Mouse (Mus musculus) CH12.LX (cell line): Measurements from ENCODE around the gene Ugt2b37. TPM values are rescaled to one million over a fixed set of nuclear protein-coding genes. Genes with fewer than 3 reads are reported as not detected.
"Not testable (repeated sequence)": the region's sequence is repeated elsewhere in the genome, so short reads cannot be mapped to it uniquely, and the experiment has no call there.

Experiments used
- DNase-seq: peaks from one replicate; pipeline ENCODE4 v3.0.0-alpha.2; 2013; ENCODE audit errors: extremely low read depth
- H3K27ac ChIP-seq: 2 replicates; pipeline ENCODE4 v1.5.1; 2012; ENCODE audit warnings: low read depth, mild to moderate bottlenecking, control low read depth, moderate library complexity; ENCODE audit not compliant: insufficient read depth
- H3K27me3 ChIP-seq: replicated peaks from 2 replicates; pipeline ENCODE3; 2012; ENCODE audit warnings: inconsistent platforms
- H3K36me3 ChIP-seq, 2 experiments: replicated peaks in 1 of 2; 2 replicates each; pipeline versions ENCODE3 to v1.6.1; 2012; ENCODE audit warnings: inconsistent platforms in 1 of 2, low read length in 1 of 2, mild to moderate bottlenecking in 1 of 2, mixed read lengths in 1 of 2, moderate library complexity in 1 of 2; ENCODE audit not compliant: control insufficient read depth in 1 of 2, insufficient read depth in 1 of 2
- H3K4me1 ChIP-seq, 2 experiments: 2 replicates each; pipeline ENCODE4 v1.6.1; 2012; ENCODE audit warnings: inconsistent platforms in 1 of 2, moderate library complexity in 1 of 2; ENCODE audit not compliant: insufficient read depth in 2 of 2, control insufficient read depth in 1 of 2
- H3K4me2 ChIP-seq: 2 replicates; pipeline ENCODE4 v1.6.1; 2012; ENCODE audit warnings: low read depth, mild to moderate bottlenecking, control low read depth; ENCODE audit not compliant: poor library complexity, insufficient read depth, severe bottlenecking
- H3K4me3 ChIP-seq, 3 experiments: fragments of 150-350 bp in 1 of 3; sonication (generic) in 1 of 3; replicated peaks in 1 of 3; 2 replicates each; pipeline versions ENCODE3 to v1.5.1; 2011 to 2012; ENCODE audit warnings: low read depth in 2 of 3, low read length in 2 of 3, mild to moderate bottlenecking in 2 of 3, moderate library complexity in 2 of 3, control low read depth in 1 of 3, improper control_type of control experiment in 1 of 3, inconsistent platforms in 1 of 3, mixed read lengths in 1 of 3; ENCODE audit not compliant: poor library complexity in 1 of 3
- H3K79me2 ChIP-seq: replicated peaks from 2 replicates; pipeline ENCODE4 v1.6.1; 2012; ENCODE audit warnings: mild to moderate bottlenecking, moderate library complexity; ENCODE audit not compliant: control insufficient read depth, poor library complexity, insufficient read depth, severe bottlenecking; ENCODE audit errors: extremely low read depth
- H3K9ac ChIP-seq: 2 replicates; pipeline ENCODE4 v1.6.1; 2012; ENCODE audit warnings: low read depth, mild to moderate bottlenecking, control low read depth, moderate library complexity; ENCODE audit not compliant: insufficient read depth
- H3K9me3 ChIP-seq: replicated peaks from 2 replicates; pipeline ENCODE3; 2012; ENCODE audit warnings: low read length, inconsistent platforms, mixed read lengths
- BHLHE40 ChIP-seq: IDR thresholded peaks from 2 replicates; pipeline ENCODE4 v1.6.1; 2011; ENCODE audit warnings: mild to moderate bottlenecking, low read depth, low read length, improper control_type of control experiment
- CHD1 ChIP-seq: IDR thresholded peaks from 2 replicates; pipeline ENCODE4 v1.6.1; 2012; ENCODE audit warnings: low read depth, low read length, improper control_type of control experiment, inconsistent platforms
- EP300 ChIP-seq: IDR thresholded peaks from 2 replicates; pipeline ENCODE4 v1.6.1; 2011; ENCODE audit warnings: low read length, improper control_type of control experiment
- GABPA ChIP-seq: IDR thresholded peaks from 2 replicates; pipeline ENCODE4 v1.6.1; 2012; ENCODE audit warnings: low read depth, low read length, improper control_type of control experiment, inconsistent platforms; ENCODE audit not compliant: insufficient replicate concordance
- JUND ChIP-seq: conservative IDR thresholded peaks from 2 replicates; pipeline ENCODE4 v1.6.1; 2011; ENCODE audit warnings: low read depth, low read length, improper control_type of control experiment
- MAX ChIP-seq: IDR thresholded peaks from 2 replicates; pipeline ENCODE4 v1.6.1; 2011; ENCODE audit warnings: low read length, improper control_type of control experiment
- MAZ ChIP-seq: IDR thresholded peaks from 2 replicates; pipeline ENCODE4 v1.6.1; 2012; ENCODE audit warnings: low read depth, mild to moderate bottlenecking, inconsistent platforms, low read length, improper control_type of control experiment, moderate library complexity
- MEF2A ChIP-seq: IDR thresholded peaks from 2 replicates; pipeline ENCODE4 v1.6.1; 2014; ENCODE audit warnings: low read depth, mild to moderate bottlenecking, inconsistent platforms, low read length, improper control_type of control experiment, borderline replicate concordance
- PAX5 ChIP-seq: IDR thresholded peaks from 2 replicates; pipeline ENCODE4 v1.6.1; 2012; ENCODE audit warnings: low read length, inconsistent platforms, mixed read lengths
- POLR2AphosphoS2 ChIP-seq: IDR thresholded peaks from 2 replicates; pipeline ENCODE4 v1.6.1; 2011; ENCODE audit warnings: low read depth, low read length, improper control_type of control experiment
- RAD21 ChIP-seq: IDR thresholded peaks from 2 replicates; pipeline ENCODE4 v1.6.1; 2011; ENCODE audit warnings: low read depth, mild to moderate bottlenecking, low read length, improper control_type of control experiment, moderate library complexity
- RCOR1 ChIP-seq: conservative IDR thresholded peaks from 2 replicates; pipeline ENCODE4 v1.6.1; 2012; ENCODE audit warnings: low read depth, mild to moderate bottlenecking, inconsistent platforms, low read length, improper control_type of control experiment
- TCF12 ChIP-seq: IDR thresholded peaks from 2 replicates; pipeline ENCODE4 v1.6.1; 2014; ENCODE audit warnings: low read depth, mild to moderate bottlenecking, inconsistent platforms, low read length, improper control_type of control experiment
- USF2 ChIP-seq: conservative IDR thresholded peaks from 2 replicates; pipeline ENCODE4 v1.6.1; 2011; ENCODE audit warnings: low read depth, low read length, improper control_type of control experiment
- ZMIZ1 ChIP-seq: IDR thresholded peaks from 2 replicates; pipeline ENCODE4 v1.6.1; 2012; ENCODE audit warnings: low read depth, mild to moderate bottlenecking, inconsistent platforms, low read length, improper control_type of control experiment
- ZNF384 ChIP-seq: IDR thresholded peaks from 2 replicates; pipeline ENCODE4 v1.6.1; 2012; ENCODE audit warnings: low read depth, low read length, improper control_type of control experiment, inconsistent platforms
- dilution Hi-C: fragments of 300-500 bp; cut with MboI; formaldehyde crosslinking; loops from 2 replicates; pipeline ENCODE4 v1.14.3; 2020; ENCODE audit warnings: low sequenced_read_pairs; ENCODE audit not compliant: extremely low pct_unique_long_range_greater_than_20kb, extremely low pct_ligation_motif_present
- in situ Hi-C: fragments of 300-500 bp; cut with MboI; formaldehyde crosslinking; loops from 3 replicates; pipeline ENCODE4 v1.14.3; 2019; ENCODE audit warnings: low sequenced_read_pairs, low pct_ligation_motif_present, low pct_unique_long_range_greater_than_20kb, mixed read lengths
- polyA plus RNA-seq: library from polyadenylated mRNA; unstranded; fragments of >175 nt; gene quantifications from 2 replicates; pipeline ENCODE4 v1.2.1, GENCODE M21; 2012; ENCODE audit warnings: low read depth; ENCODE audit not compliant: insufficient read length
- total RNA-seq, 2 experiments: library from RNA; depleted of rRNA; stranded (reverse); fragments of 300-350 nt in 1 of 2; fragments of >200 nt in 1 of 2; gene quantifications; 2 replicates each; pipeline ENCODE4 v1.2.3; 2012 to 2014

Ugt2b37 gene
- not detected in 2 replicates for total RNA-seq (2012; rRNA removed)
- total RNA-seq (2014; rRNA removed) = not detected in 2 replicates
- polyA plus RNA-seq = not detected in 2 replicates

DNA sequence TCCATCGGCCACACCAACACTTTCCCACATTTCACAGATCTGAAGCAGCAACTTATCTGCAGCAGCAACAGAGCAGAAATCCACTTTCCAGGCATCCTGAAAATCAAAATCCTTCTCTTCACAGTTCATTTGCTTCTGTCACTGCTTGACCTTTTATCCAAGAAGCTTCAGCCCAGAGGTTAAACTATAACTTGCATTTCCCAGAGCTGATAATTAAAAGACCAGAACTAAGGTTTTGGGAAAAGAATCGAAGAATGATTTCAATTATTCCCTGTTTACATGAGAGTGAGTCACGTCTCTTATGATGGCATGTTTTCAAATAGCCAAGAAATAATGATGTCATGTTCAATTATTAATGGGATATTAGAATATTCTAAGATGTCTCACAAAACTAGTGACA is at the start of gene Ugt2b37:
TSS of gene Ugt2b37 (minus strand) at position 129 of the 400 bp plus-strand sequence.
- H3K4me2 ChIP-seq, H3K9ac ChIP-seq, H3K36me3 ChIP-seq, H3K4me1 ChIP-seq, H3K79me2 ChIP-seq, H3K27ac ChIP-seq, H3K9me3 ChIP-seq, dilution Hi-C loops, H3K4me3 ChIP-seq, DNase-seq, in situ Hi-C loops, H3K27me3 ChIP-seq: not testable (repeated sequence)

DNA sequence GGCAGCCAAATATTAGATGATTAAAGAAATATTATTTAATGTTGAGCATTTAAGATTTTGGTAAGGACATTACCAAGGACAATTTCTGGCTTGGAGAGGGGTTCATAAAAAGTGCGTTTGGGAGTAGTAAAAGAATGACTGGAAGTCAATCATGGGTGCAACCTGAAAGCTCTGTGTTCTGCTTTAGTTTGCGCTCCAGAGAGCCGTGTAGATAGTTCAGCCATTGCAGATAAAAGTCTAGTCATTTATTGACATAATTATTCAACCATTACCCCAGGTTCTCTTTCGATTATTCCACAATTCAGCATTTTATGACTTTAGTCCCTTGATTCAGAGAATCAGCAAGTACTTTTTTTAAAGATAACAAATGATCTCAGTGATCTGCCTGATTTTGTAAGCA is 31.6 kb upstream of the Ugt2b37 start:
- dilution Hi-C loops, H3K79me2 ChIP-seq, H3K9me3 ChIP-seq, H3K4me3 ChIP-seq, H3K36me3 ChIP-seq, in situ Hi-C loops, DNase-seq, H3K9ac ChIP-seq, H3K4me2 ChIP-seq, H3K27me3 ChIP-seq, H3K4me1 ChIP-seq, H3K27ac ChIP-seq: not testable (repeated sequence)

- dilution Hi-C loops, in situ Hi-C loops: not testable (repeated sequence)
These were observed 21.4 kb upstream of the Ugt2b37 start for GRCm38 (mm10) chr5:87275986-87276385.

DNA sequence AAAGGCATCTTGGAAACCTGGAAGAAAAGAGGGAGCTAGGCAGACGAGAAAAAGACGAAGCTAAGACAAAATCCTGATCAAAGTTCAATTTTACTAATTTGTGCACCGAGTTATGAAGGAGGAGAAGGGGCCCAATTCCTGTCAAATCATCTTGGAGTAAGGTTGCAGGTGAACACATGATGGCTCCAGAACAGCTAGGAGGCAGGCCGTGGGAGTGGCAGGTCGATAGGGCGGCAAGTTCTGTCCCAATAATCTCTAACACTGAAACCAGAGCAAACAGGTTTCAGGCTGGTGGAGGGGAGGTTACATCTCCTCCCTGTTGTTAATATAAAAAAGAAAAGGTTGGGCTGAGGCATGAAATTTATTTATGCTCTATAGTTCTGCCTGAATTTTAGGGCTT is 21.0 kb upstream of the Ugt2b37 start:
- Histone ChIP-seq H3K27me3 (no peaks in the 10 kb centered on the region), H3K27ac (no peak overlapping the region), H3K36me3 (no peaks in the 10 kb centered on the region), H3K9me3 (no peaks in the 10 kb centered on the region), H3K4me2 (no peak overlapping the region), H3K4me3 (no peak overlapping the region)
- DNase-seq = no peak
- dilution Hi-C loops = no loop called here
- TF ChIP-seq ZNF384 (no peak), CHD1 (no peak), POLR2AphosphoS2 (no peak), MAZ (no peak), JUND (no peak), GABPA (no peak), TCF12 (no peak), ZMIZ1 (no peak), MAX (no peak), MEF2A (no peak), EP300 (no peak), USF2 (no peak), RCOR1 (no peak), RAD21 (no peak), PAX5 (no peak), BHLHE40 (no peak)
- TF ChIP-seq, all 38 proteins: peak for 0
- Histone ChIP-seq H3K79me2 (no peaks in the 10 kb centered on the region), H3K4me1 (no peaks in the 10 kb centered on the region), H3K9ac (no peak overlapping the region)
- in situ Hi-C loops = no loop called here

More at GRCm38 (mm10) chr5:87275986-87276385, 21.4 kb upstream of the Ugt2b37 start:
- not testable (repeated sequence) for H3K36me3 ChIP-seq, H3K79me2 ChIP-seq, H3K4me1 ChIP-seq, H3K4me2 ChIP-seq, H3K9me3 ChIP-seq, DNase-seq, H3K9ac ChIP-seq, H3K27ac ChIP-seq, H3K4me3 ChIP-seq, H3K27me3 ChIP-seq
